9 mouse cellular contexts compared by ENCODE assay signal in the genomic region with DNA sequence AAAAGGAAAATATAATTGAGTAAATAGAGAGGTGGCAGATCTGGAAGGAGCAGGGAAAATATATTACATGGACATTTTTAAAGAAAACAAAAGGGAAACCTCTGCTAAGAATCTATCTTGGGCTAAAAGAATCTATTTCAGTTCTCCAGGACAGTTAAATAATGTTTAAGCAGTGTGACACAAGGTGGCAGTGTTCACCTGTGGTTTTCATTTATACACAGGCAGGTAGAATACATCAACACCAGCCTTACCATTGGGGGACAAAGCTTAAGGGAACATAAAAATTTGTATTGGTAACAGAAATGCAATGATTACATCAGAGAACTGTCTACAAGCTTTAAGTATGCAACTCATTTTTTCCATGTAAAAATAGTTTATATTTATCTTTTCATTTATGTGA.
DNase-seq lines count a peak whose midpoint lies in the region; ATAC-seq and TF ChIP-seq lines count a peak whose summit lies in the region.
"Had no signal": no experiment of that assay in that cellular context is flagged by ENCODE, and none has a peak within 500 bp of the region (broad histone marks: within the 10 kb centered on the region; RNA-seq: fewer than 3 reads in every experiment).

No protein-coding gene starts in this region.

- H3K4me1 ChIP-seq in forebrain, embryonic 13.5 days, result no peaks in the 10 kb centered on the region
- no peaks in the 10 kb centered on the region for H3K4me1 ChIP-seq in forebrain, embryonic 11.5 days (replicated peaks; ENCODE audit: control insufficient read depth, insufficient read depth, low read length)
- no peaks in the 10 kb centered on the region for H3K4me1 ChIP-seq in lung, postnatal 0 days (ENCODE audit: insufficient read depth, low read depth, low read length)

- TF ChIP-seq CTCF in lung, postnatal 0 days (IDR thresholded peaks at IDR 0.05), result peak; percentile 43

- no peaks in the 10 kb centered on the region for H3K9me3 ChIP-seq in forebrain, embryonic 13.5 days (replicated peaks)
- no peaks in the 10 kb centered on the region for H3K9me3 ChIP-seq in forebrain, embryonic 11.5 days (ENCODE audit: control insufficient read depth, low read length)
- H3K9me3 ChIP-seq in lung, postnatal 0 days (ENCODE audit: low read length), result no peaks in the 10 kb centered on the region

- H3K27me3 ChIP-seq in forebrain, embryonic 13.5 days, result no peaks in the 10 kb centered on the region
- no peaks in the 10 kb centered on the region for H3K27me3 ChIP-seq in forebrain, embryonic 11.5 days (ENCODE audit: control insufficient read depth, insufficient read depth, low read length)
- H3K27me3 ChIP-seq in lung, postnatal 0 days (replicated peaks; ENCODE audit: insufficient read depth, low read length), result no peaks in the 10 kb centered on the region
- H3K27me3 ChIP-seq in splenic B cell, adult 2 months (ENCODE audit: control insufficient read depth, insufficient read depth, low read length, poor library complexity, severe bottlenecking), result no peaks in the 10 kb centered on the region

- no peaks in the 10 kb centered on the region for H3K36me3 ChIP-seq in forebrain, embryonic 13.5 days (ENCODE audit: poor library complexity, severe bottlenecking)
- H3K36me3 ChIP-seq in forebrain, embryonic 11.5 days (ENCODE audit: control insufficient read depth, insufficient read depth, low read length), result no peaks in the 10 kb centered on the region
- H3K36me3 ChIP-seq in lung, postnatal 0 days (ENCODE audit: insufficient read depth, low read length), result no peaks in the 10 kb centered on the region
- H3K36me3 ChIP-seq in splenic B cell, adult 2 months (ENCODE audit: control insufficient read depth, insufficient read depth, low read length, poor library complexity, severe bottlenecking), result no peaks in the 10 kb centered on the region

- no peak for TF ChIP-seq EP300 in lung, postnatal 0 days (IDR thresholded peaks at IDR 0.05)

- H3K4me3 ChIP-seq in forebrain, embryonic 13.5 days, result no peak overlapping the region
- H3K4me3 ChIP-seq in forebrain, embryonic 11.5 days (ENCODE audit: low read depth, low read length), result no peak overlapping the region
- H3K4me3 ChIP-seq in lung, postnatal 0 days (ENCODE audit: low read depth, low read length), result no peak overlapping the region
- H3K4me3 ChIP-seq: erythroblast, embryonic 14.5 days had no signal

- H3K27ac ChIP-seq in forebrain, embryonic 13.5 days, result no peak overlapping the region
- H3K27ac ChIP-seq in forebrain, embryonic 11.5 days (ENCODE audit: low read depth, low read length), result no peak overlapping the region
- no peak overlapping the region for H3K27ac ChIP-seq in lung, postnatal 0 days (ENCODE audit: low read length)

- no peak overlapping the region for H3K9ac ChIP-seq in forebrain, embryonic 13.5 days
- no peak overlapping the region for H3K9ac ChIP-seq in forebrain, embryonic 11.5 days (ENCODE audit: low read length)
- no peak overlapping the region for H3K9ac ChIP-seq in lung, postnatal 0 days (replicated peaks; ENCODE audit: low read depth)

- ATAC-seq in forebrain, embryonic 13.5 days, result 0 out of 2 replicates have a peak, but pooled peaks have one; percentile 13
- ATAC-seq in forebrain, embryonic 11.5 days (replicated peaks; ENCODE audit: low FRiP score), result no peak
- ATAC-seq in lung, postnatal 0 days, result no peak

- H3K4me2 ChIP-seq in forebrain, embryonic 13.5 days, result no peak overlapping the region
- no peak overlapping the region for H3K4me2 ChIP-seq in forebrain, embryonic 11.5 days (ENCODE audit: low read depth, low read length, severe bottlenecking)
- no peak overlapping the region for H3K4me2 ChIP-seq in lung, postnatal 0 days (replicated peaks; ENCODE audit: low read depth, low read length)

- DNase-seq in forebrain, embryonic 11.5 days (ENCODE audit: low spot score), result no peak
- DNase-seq in lung, postnatal 0 days (ENCODE audit: low spot score), result peak; percentile 9
- DNase-seq in lung, postnatal 25 days (ENCODE audit: low spot score), result no peak
- peak; percentile 51 to 54 for DNase-seq in cerebellum, postnatal 10 days
- DNase-seq in layer of hippocampus, postnatal 10 days (ENCODE audit: low spot score in 2 of 2), result peak; percentile 5 to 24
- peak; percentile 3 for DNase-seq in splenic B cell, adult 2 months (ENCODE audit: low read depth, low spot score)
- no peak for DNase-seq in thymus, postnatal 36 days

Comparison
In these comparisons a context has a peak if more than half of its experiments do, and no peak if none do; other contexts are left out.
1. DNase-seq: peak in lung, postnatal 0 days (single experiment), cerebellum, postnatal 10 days (2 of 2), layer of hippocampus, postnatal 10 days (2 of 2) and splenic B cell, adult 2 months (single experiment); none in forebrain, embryonic 11.5 days (single experiment), lung, postnatal 25 days (single experiment) and thymus, postnatal 36 days (0 of 2).